10 mouse cellular contexts compared by ENCODE assay signal in genomic region chr2:38675366-38675969, GRCm38 (mm10). TPM values are rescaled to one million over a fixed set of nuclear protein-coding genes. Genes with fewer than 3 reads are reported as not detected.
DNase-seq lines count a peak whose midpoint lies in the region; ATAC-seq and TF ChIP-seq lines count a peak whose summit lies in the region.
"Had no signal": no experiment of that assay in that cellular context is flagged by ENCODE, and none has a peak within 500 bp of the region (broad histone marks: within the 10 kb centered on the region; RNA-seq: fewer than 3 reads in every experiment).

No protein-coding gene starts in this region.

- H3K27ac ChIP-seq in kidney, embryonic 16.5 days (ENCODE audit: low read length), result no peak overlapping the region
- H3K27ac ChIP-seq in kidney, embryonic 15.5 days, result no peak overlapping the region
- no peak overlapping the region for H3K27ac ChIP-seq in ES-Bruce4 (ENCODE audit: insufficient read depth, low read length)

- H3K36me3 ChIP-seq in kidney, embryonic 16.5 days (ENCODE audit: insufficient read depth, low read length), result no peaks in the 10 kb centered on the region
- no peaks in the 10 kb centered on the region for H3K36me3 ChIP-seq in kidney, embryonic 15.5 days
- no peaks in the 10 kb centered on the region for H3K36me3 ChIP-seq in ES-Bruce4 (ENCODE audit: control insufficient read depth, insufficient read depth, low read length, poor library complexity, severe bottlenecking)

- TF ChIP-seq POLR2A in ES-Bruce4 (IDR thresholded peaks at IDR 0.05; ENCODE audit: insufficient read depth, low read length), result no peak

- peak; percentile 17 for DNase-seq in cerebellum, adult 9-10 months
- no peak for DNase-seq in cerebellum, adult 8-10 months
- peak; percentile 29 for DNase-seq in kidney, postnatal 10 days
- no peak for DNase-seq in spleen, adult 12 weeks (ENCODE audit: low spot score)
- no peak for DNase-seq in left cerebral cortex, postnatal 25 days (ENCODE audit: low spot score in 2 of 2)
- DNase-seq: gastrocnemius, postnatal 10 days had no signal

- H3K4me1 ChIP-seq in kidney, embryonic 16.5 days (ENCODE audit: insufficient read depth, low read length), result no peaks in the 10 kb centered on the region
- H3K4me1 ChIP-seq in kidney, embryonic 15.5 days, result no peaks in the 10 kb centered on the region
- H3K4me1 ChIP-seq in ES-Bruce4 (ENCODE audit: control insufficient read depth, insufficient read depth, low read length), result peaks cover 2% of the 10 kb centered on the region

- WGBS in kidney, embryonic 16.5 days, result 57% methylated on average over 9 of the region's 9 CpGs
- WGBS in kidney, embryonic 15.5 days, result 60% methylated on average over 9 of the region's 9 CpGs

- no peaks in the 10 kb centered on the region for H3K9me3 ChIP-seq in kidney, embryonic 16.5 days (ENCODE audit: low read length)
- no peaks in the 10 kb centered on the region for H3K9me3 ChIP-seq in kidney, embryonic 15.5 days (replicated peaks)
- H3K9me3 ChIP-seq in ES-Bruce4 (replicated peaks; ENCODE audit: control insufficient read depth, insufficient read depth, low read length, poor library complexity, severe bottlenecking), result no peaks in the 10 kb centered on the region

- H3K4me2 ChIP-seq in kidney, embryonic 16.5 days (replicated peaks; ENCODE audit: low read depth, low read length), result no peak overlapping the region
- H3K4me2 ChIP-seq in kidney, embryonic 15.5 days, result no peak overlapping the region

- ATAC-seq in kidney, embryonic 16.5 days (ENCODE audit: low FRiP score, low TSS enrichment), result peak; percentile 62
- ATAC-seq in kidney, embryonic 15.5 days (replicated peaks; ENCODE audit: low FRiP score), result no peak

- intact Hi-C loops in left cerebral cortex, postnatal 25 days (cut with DNase I), result no loop called here

- peaks cover 4% of the 10 kb centered on the region; the same call in 1 of the 2 replicates for H3K27me3 ChIP-seq in kidney, embryonic 16.5 days (ENCODE audit: insufficient read depth, low read length)
- H3K27me3 ChIP-seq in kidney, embryonic 15.5 days, result peaks cover 16% of the 10 kb centered on the region
- H3K27me3 ChIP-seq in ES-Bruce4 (ENCODE audit: control insufficient read depth, insufficient read depth, low read length, poor library complexity, severe bottlenecking), result no peaks in the 10 kb centered on the region

- TF ChIP-seq EP300 in ES-Bruce4 (IDR thresholded peaks at IDR 0.05; ENCODE audit: insufficient read depth, low read depth, low read length), result peak; percentile 73

- no peak overlapping the region for H3K9ac ChIP-seq in kidney, embryonic 16.5 days (replicated peaks; ENCODE audit: low read length)
- no peak overlapping the region for H3K9ac ChIP-seq in kidney, embryonic 15.5 days
- no peak overlapping the region for H3K9ac ChIP-seq in ES-Bruce4 (ENCODE audit: low read depth, poor library complexity, severe bottlenecking)

- TF ChIP-seq CTCF in ES-Bruce4 (IDR thresholded peaks at IDR 0.05; ENCODE audit: low read depth, low read length), result peak; percentile 56

- no peak overlapping the region for H3K4me3 ChIP-seq in kidney, embryonic 16.5 days (ENCODE audit: low read length)
- H3K4me3 ChIP-seq in kidney, embryonic 15.5 days (replicated peaks), result no peak overlapping the region
- H3K4me3 ChIP-seq in ES-Bruce4 (ENCODE audit: low read depth, low read length), result no peak overlapping the region
- H3K4me3 ChIP-seq: myocyte had no signal

RNA-seq across cellular contexts. Expression of gene Psmb7, which starts 31.6 kb away (rescaled TPM):
- 249 and 269 TPM in 2 replicates for polyA plus RNA-seq in kidney, embryonic 16.5 days (2015; fragmentation: Nextera tagmentation; extraction: Ambion mirVana)
- 270 and 278 TPM in 2 replicates for polyA plus RNA-seq in kidney, embryonic 15.5 days (2015; fragmentation: Nextera tagmentation; extraction: Ambion mirVana)
- polyA plus RNA-seq in ES-Bruce4 (2011; ENCODE audit: insufficient read depth, insufficient read length, low read depth, missing spikeins), result 306 and 309 TPM in 2 replicates
- 100 to 1,000 TPM; 213 to 217 TPM for total RNA-seq in left cerebral cortex, postnatal 25 days (2021)

RNA-seq across cellular contexts. Expression of gene Nr5a1, which starts 38.9 kb away (rescaled TPM):
- polyA plus RNA-seq in kidney, embryonic 16.5 days (2015; fragmentation: Nextera tagmentation; extraction: Ambion mirVana), result 2.2 and 4.0 TPM in 2 replicates
- 1.3 and 3.4 TPM in 2 replicates for polyA plus RNA-seq in kidney, embryonic 15.5 days (2015; fragmentation: Nextera tagmentation; extraction: Ambion mirVana)
- polyA plus RNA-seq in ES-Bruce4 (2011; ENCODE audit: insufficient read depth, insufficient read length, low read depth, missing spikeins), result not detected in 2 replicates
- not detected for total RNA-seq in left cerebral cortex, postnatal 25 days (2021)
- total RNA-seq: gastrocnemius, postnatal 10 days had no signal

Comparison
In these comparisons a context has a peak if more than half of its experiments do, and no peak if none do; other contexts are left out.
1. DNase-seq: peak in cerebellum, adult 9-10 months (single experiment) and kidney, postnatal 10 days (single experiment); none in cerebellum, adult 8-10 months (single experiment), spleen, adult 12 weeks (single experiment) and left cerebral cortex, postnatal 25 days (0 of 2).